Mouse (Mus musculus) limb, embryonic 10.5 days (tissue): ENCODE results near the gene Lgi1. TPM values are rescaled to one million over a fixed set of nuclear protein-coding genes. Genes with fewer than 3 reads are reported as not detected.

Source experiments
- DNase-seq: peaks from one replicate; pipeline ENCODE4 v3.0.0-alpha.2; 2017; ENCODE audit warnings: low spot score
- H3K27ac ChIP-seq: fragments of 300-500 bp; sonication (generic); 2 replicates; pipeline ENCODE4 v1.5.1; 2016; ENCODE audit warnings: mild to moderate bottlenecking
- H3K27me3 ChIP-seq: fragments of 300-500 bp; sonication (generic); 2 replicates; pipeline ENCODE4 v1.6.1; 2016; ENCODE audit warnings: low read depth, mild to moderate bottlenecking; ENCODE audit not compliant: poor library complexity, severe bottlenecking
- H3K36me3 ChIP-seq: fragments of 300-500 bp; sonication (generic); 2 replicates; pipeline ENCODE4 v1.6.1; 2016; ENCODE audit warnings: mild to moderate bottlenecking, moderate library complexity
- H3K4me1 ChIP-seq: fragments of 300-500 bp; sonication (generic); 2 replicates; pipeline ENCODE4 v1.6.1; 2016
- H3K4me3 ChIP-seq: fragments of 300-500 bp; sonication (generic); 2 replicates; pipeline ENCODE4 v1.5.1; 2016; ENCODE audit warnings: mild to moderate bottlenecking, moderate library complexity
- H3K9me3 ChIP-seq: fragments of 300-500 bp; sonication (generic); replicated peaks from 2 replicates; pipeline ENCODE4 v1.6.1; 2016; ENCODE audit warnings: mild to moderate bottlenecking
- WGBS: fragments of 180-500 bp; shearing (Covaris S2); methylation state at CpG from one replicate; pipeline ENCODE4 v1.1.7; 2016; 5-methylcytosine and 5-hydroxymethylcytosine counted together
- polyA plus RNA-seq: library from polyadenylated mRNA; unstranded; fragments of >200 nt; fragmentation: Nextera tagmentation; extraction: Ambion mirVana; gene quantifications from 2 replicates; pipeline ENCODE4 v1.2.1, GENCODE M21; 2016

Gene Lgi1
- polyA plus RNA-seq, 1 experiment from 2014 or later, result 0.50 TPM

GRCm38 (mm10) chr19:38244748-38245147, 19.6 kb upstream of the Lgi1 start:
- Histone ChIP-seq H3K4me3 (no peak overlapping the region), H3K27me3 (no peaks in the 10 kb centered on the region), H3K27ac (peak overlapping the region; percentile 50; the same call in 1 of the 2 replicates), H3K36me3 (no peaks in the 10 kb centered on the region), H3K4me1 (peaks cover 26% of the 10 kb centered on the region), H3K9me3 (no peaks in the 10 kb centered on the region)
- 85% methylated on average over 8 of the region's 8 CpGs for WGBS
- DNase-seq, result no peak

- H3K4me1 ChIP-seq, result peaks cover 26% of the 10 kb centered on the region
- 68% methylated on average over 10 of the region's 10 CpGs for WGBS
- H3K27me3 ChIP-seq, result no peaks in the 10 kb centered on the region
- peak overlapping the region; percentile 50; the same call in 1 of the 2 replicates for H3K27ac ChIP-seq
- H3K36me3 ChIP-seq, result no peaks in the 10 kb centered on the region
- H3K9me3 ChIP-seq, result no peaks in the 10 kb centered on the region
- H3K4me3 ChIP-seq, result no peak overlapping the region
- DNase-seq, result peak; percentile 41
These were observed 18.8 kb upstream of the Lgi1 start for GRCm38 (mm10) chr19:38245361-38246176.

GRCm38 (mm10) chr19:38246177-38246622, 18.1 kb upstream of the Lgi1 start:
- no peak for DNase-seq
- H3K36me3 ChIP-seq, result no peaks in the 10 kb centered on the region
- peaks cover 30% of the 10 kb centered on the region for H3K4me1 ChIP-seq
- no peak overlapping the region for H3K4me3 ChIP-seq
- H3K27ac ChIP-seq, result peak overlapping the region; percentile 53; the same call in 1 of the 2 replicates
- no peaks in the 10 kb centered on the region for H3K9me3 ChIP-seq
- H3K27me3 ChIP-seq, result no peaks in the 10 kb centered on the region
- 84% methylated on average over 7 of the region's 7 CpGs for WGBS

- no peak overlapping the region for H3K4me3 ChIP-seq
- H3K36me3 ChIP-seq, result no peaks in the 10 kb centered on the region
- no peaks in the 10 kb centered on the region for H3K27me3 ChIP-seq
- peaks cover 28% of the 10 kb centered on the region for H3K4me1 ChIP-seq
- WGBS, result 90% methylated on average over 8 of the region's 8 CpGs
- H3K9me3 ChIP-seq, result no peaks in the 10 kb centered on the region
- H3K27ac ChIP-seq, result no peak overlapping the region
- no peak for DNase-seq
These were observed 14.7 kb upstream of the Lgi1 start for GRCm38 (mm10) chr19:38249627-38250026.

GRCm38 (mm10) chr19:38253796-38254195, 10.5 kb upstream of the Lgi1 start:
- DNase-seq, result no peak
- 62% methylated on average over 6 of the region's 6 CpGs for WGBS
- Histone ChIP-seq H3K36me3 (no peaks in the 10 kb centered on the region), H3K27ac (no peak overlapping the region), H3K9me3 (no peaks in the 10 kb centered on the region), H3K4me1 (peaks cover 6% of the 10 kb centered on the region; the same call in 1 of the 2 replicates), H3K4me3 (no peak overlapping the region), H3K27me3 (no peaks in the 10 kb centered on the region)

- 85% methylated on average over 3 of the region's 3 CpGs for WGBS
- Histone ChIP-seq H3K4me1 (peaks cover 3% of the 10 kb centered on the region; the same call in 1 of the 2 replicates), H3K36me3 (no peaks in the 10 kb centered on the region), H3K27me3 (0 out of 2 replicates have a peak, but pooled peaks cover 3% of the 10 kb centered on the region), H3K27ac (no peak overlapping the region), H3K9me3 (no peaks in the 10 kb centered on the region), H3K4me3 (no peak overlapping the region)
- no peak for DNase-seq
These were observed 5.7 kb upstream of the Lgi1 start for GRCm38 (mm10) chr19:38258651-38259065.

- WGBS, result 81% methylated on average over 3 of the region's 3 CpGs
- Histone ChIP-seq H3K36me3 (no peaks in the 10 kb centered on the region), H3K4me3 (no peak overlapping the region), H3K27me3 (0 out of 2 replicates have a peak, but pooled peaks cover 7% of the 10 kb centered on the region), H3K9me3 (no peaks in the 10 kb centered on the region), H3K4me1 (peaks cover 11% of the 10 kb centered on the region), H3K27ac (no peak overlapping the region)
- DNase-seq, result no peak
These were observed 4.9 kb upstream of the Lgi1 start for GRCm38 (mm10) chr19:38259436-38259835.

- H3K36me3 ChIP-seq, result no peaks in the 10 kb centered on the region
- WGBS, result 28% methylated on average over 4 of the region's 4 CpGs
- no peak for DNase-seq
- H3K27ac ChIP-seq, result no peak overlapping the region
- no peak overlapping the region for H3K4me3 ChIP-seq
- H3K4me1 ChIP-seq, result peaks cover 18% of the 10 kb centered on the region
- H3K9me3 ChIP-seq, result no peaks in the 10 kb centered on the region
- peaks cover 14% of the 10 kb centered on the region; the same call in 1 of the 2 replicates for H3K27me3 ChIP-seq
These were observed 4.0 kb upstream of the Lgi1 start for GRCm38 (mm10) chr19:38260346-38260745.

- 87% methylated on average over 5 of the region's 5 CpGs for WGBS
- Histone ChIP-seq H3K27me3 (peaks cover 14% of the 10 kb centered on the region; the same call in 1 of the 2 replicates), H3K27ac (no peak overlapping the region), H3K4me1 (peaks cover 18% of the 10 kb centered on the region), H3K4me3 (no peak overlapping the region), H3K36me3 (no peaks in the 10 kb centered on the region), H3K9me3 (no peaks in the 10 kb centered on the region)
- DNase-seq, result no peak
These were observed 3.0 kb upstream of the Lgi1 start for GRCm38 (mm10) chr19:38261351-38261750.

GRCm38 (mm10) chr19:38263829-38264504, 369 bp upstream of the Lgi1 start:
- no peaks in the 10 kb centered on the region for H3K36me3 ChIP-seq
- H3K4me3 ChIP-seq, result peak overlapping the region; percentile 32
- H3K4me1 ChIP-seq, result peaks cover 18% of the 10 kb centered on the region
- DNase-seq, result no peak
- H3K27ac ChIP-seq, result no peak overlapping the region
- WGBS, result 29% methylated on average over 14 of the region's 14 CpGs
- H3K9me3 ChIP-seq, result no peaks in the 10 kb centered on the region
- H3K27me3 ChIP-seq, result peaks cover 14% of the 10 kb centered on the region; the same call in 1 of the 2 replicates

- peaks cover 14% of the 10 kb centered on the region; the same call in 1 of the 2 replicates for H3K27me3 ChIP-seq
- DNase-seq, result no peak
- H3K36me3 ChIP-seq, result no peaks in the 10 kb centered on the region
- 88% methylated on average over 5 of the region's 5 CpGs for WGBS
- no peaks in the 10 kb centered on the region for H3K9me3 ChIP-seq
- peaks cover 15% of the 10 kb centered on the region for H3K4me1 ChIP-seq
- no peak overlapping the region for H3K27ac ChIP-seq
- no peak overlapping the region for H3K4me3 ChIP-seq
These were observed 1.4 kb downstream of the Lgi1 start for GRCm38 (mm10) chr19:38265767-38266166.

- Histone ChIP-seq H3K36me3 (no peaks in the 10 kb centered on the region), H3K4me1 (peaks cover 21% of the 10 kb centered on the region), H3K4me3 (no peak overlapping the region), H3K9me3 (no peaks in the 10 kb centered on the region), H3K27ac (no peak overlapping the region), H3K27me3 (peaks cover 14% of the 10 kb centered on the region; the same call in 1 of the 2 replicates)
- WGBS, result 89% methylated on average over 5 of the region's 5 CpGs
- DNase-seq, result no peak
These were observed 3.1 kb downstream of the Lgi1 start for GRCm38 (mm10) chr19:38267469-38267868.

GRCm38 (mm10) chr19:38271071-38271470, 6.7 kb downstream of the Lgi1 start:
- Histone ChIP-seq H3K36me3 (no peaks in the 10 kb centered on the region), H3K27me3 (no peaks in the 10 kb centered on the region), H3K9me3 (no peaks in the 10 kb centered on the region), H3K4me1 (peaks cover 5% of the 10 kb centered on the region; the same call in 1 of the 2 replicates), H3K27ac (no peak overlapping the region), H3K4me3 (no peak overlapping the region)
- whole genome bisulfite sequencing, result 28% methylated on average over 6 of the region's 6 CpGs
- no peak for DNase-seq
